Mouse (Mus musculus): ENCODE measurements at regions not wholly inside any gene's neighbourhood (a gene's known extent, or its start where the extent isn't known, plus 50 kb on each side); places are given as distances from the start of the nearest gene placed in this dataset.
A peak's percentile ranks its signal among the peaks of the same experiment; 100 is the strongest.

GRCm38 (mm10) chr10:16438414-16438813 is 1284.6 kb upstream of the Cited2 start:
- ATAC-seq (ENCODE audit: insufficient number of reproducible peaks, low FRiP score, low TSS enrichment): no peak

- 0 out of 2 replicates have a peak, but pooled peaks have one; percentile 49 for ATAC-seq (ENCODE audit: insufficient number of reproducible peaks, low FRiP score, low TSS enrichment)
Observed at GRCm38 (mm10) chr10:16440932-16441640, 1281.9 kb upstream of the Cited2 start.

- ATAC-seq (ENCODE audit: insufficient number of reproducible peaks, low FRiP score, low TSS enrichment): 0 out of 2 replicates have a peak, but pooled peaks have one; percentile 61
Observed at GRCm38 (mm10) chr10:16441661-16442072, 1281.4 kb upstream of the Cited2 start.

GRCm38 (mm10) chr10:16443901-16444300 is 1279.1 kb upstream of the Cited2 start:
- no peak for ATAC-seq (ENCODE audit: insufficient number of reproducible peaks, low FRiP score, low TSS enrichment)

- ATAC-seq (ENCODE audit: insufficient number of reproducible peaks, low FRiP score, low TSS enrichment): peak; percentile 40; the same call in 1 of the 2 replicates
Observed at GRCm38 (mm10) chr10:16467935-16468334, 1255.1 kb upstream of the Cited2 start.

- ATAC-seq (ENCODE audit: insufficient number of reproducible peaks, low FRiP score, low TSS enrichment): no peak
Observed at GRCm38 (mm10) chr10:16469711-16470110, 1253.3 kb upstream of the Cited2 start.

- no peak for ATAC-seq (ENCODE audit: insufficient number of reproducible peaks, low FRiP score, low TSS enrichment)
Observed at GRCm38 (mm10) chr10:16473952-16474521, 1249.0 kb upstream of the Cited2 start.

- ATAC-seq (ENCODE audit: insufficient number of reproducible peaks, low FRiP score, low TSS enrichment): no peak
Observed at GRCm38 (mm10) chr10:16498580-16498979, 1224.4 kb upstream of the Cited2 start.

GRCm38 (mm10) chr10:16507681-16508080 is 1215.3 kb upstream of the Cited2 start:
- no peak for ATAC-seq (ENCODE audit: insufficient number of reproducible peaks, low FRiP score, low TSS enrichment)

GRCm38 (mm10) chr10:16508161-16508560 is 1214.9 kb upstream of the Cited2 start:
- no peak for ATAC-seq (ENCODE audit: insufficient number of reproducible peaks, low FRiP score, low TSS enrichment)

- no peak for ATAC-seq (ENCODE audit: insufficient number of reproducible peaks, low FRiP score, low TSS enrichment)
Observed at GRCm38 (mm10) chr10:16514656-16515055, 1208.4 kb upstream of the Cited2 start.

- no peak for ATAC-seq (ENCODE audit: insufficient number of reproducible peaks, low FRiP score, low TSS enrichment)
Observed at GRCm38 (mm10) chr10:16521895-16522294, 1201.1 kb upstream of the Cited2 start.

- no peak for ATAC-seq (ENCODE audit: insufficient number of reproducible peaks, low FRiP score, low TSS enrichment)
Observed at GRCm38 (mm10) chr10:16524101-16524500, 1198.9 kb upstream of the Cited2 start.

GRCm38 (mm10) chr10:16527693-16528092 is 1195.3 kb upstream of the Cited2 start:
- no peak for ATAC-seq (ENCODE audit: insufficient number of reproducible peaks, low FRiP score, low TSS enrichment)

GRCm38 (mm10) chr10:16537660-16538059 is 1185.4 kb upstream of the Cited2 start:
- ATAC-seq (ENCODE audit: insufficient number of reproducible peaks, low FRiP score, low TSS enrichment): peak; percentile 66

GRCm38 (mm10) chr10:16538379-16538778 is 1184.6 kb upstream of the Cited2 start:
- no peak for ATAC-seq (ENCODE audit: insufficient number of reproducible peaks, low FRiP score, low TSS enrichment)

- ATAC-seq (ENCODE audit: insufficient number of reproducible peaks, low FRiP score, low TSS enrichment): no peak
Observed at GRCm38 (mm10) chr10:16545445-16545844, 1177.6 kb upstream of the Cited2 start.

GRCm38 (mm10) chr10:16552861-16553635 is 1170.0 kb upstream of the Cited2 start:
- ATAC-seq (ENCODE audit: insufficient number of reproducible peaks, low FRiP score, low TSS enrichment): no peak

GRCm38 (mm10) chr10:16574568-16574967 is 1148.5 kb upstream of the Cited2 start:
- ATAC-seq (ENCODE audit: insufficient number of reproducible peaks, low FRiP score, low TSS enrichment): no peak

- ATAC-seq (ENCODE audit: insufficient number of reproducible peaks, low FRiP score, low TSS enrichment): no peak
Observed at GRCm38 (mm10) chr10:16578554-16579078, 1144.4 kb upstream of the Cited2 start.

- no peak for ATAC-seq (ENCODE audit: insufficient number of reproducible peaks, low FRiP score, low TSS enrichment)
Observed at GRCm38 (mm10) chr10:16580200-16580599, 1142.8 kb upstream of the Cited2 start.
